Mouse (Mus musculus) bone marrow macrophage, adult 2 months (primary cell): ENCODE results near the gene Napb.

Experiments used
- CTCF ChIP-seq: IDR thresholded peaks from 2 replicates; pipeline ENCODE4 v1.5.1; 2012; ENCODE audit warnings: low read depth, mild to moderate bottlenecking, low read length, moderate library complexity
- POLR2A ChIP-seq: IDR thresholded peaks from 2 replicates; pipeline ENCODE4 v1.6.1; 2012; ENCODE audit warnings: mild to moderate bottlenecking, low read depth, low read length, borderline replicate concordance

GRCm38 (mm10) chr2:148732327-148733000, at the start of gene Napb:
- TF ChIP-seq CTCF = no peak
- no peak; the same call in 1 of the 2 replicates for TF ChIP-seq POLR2A
